Mouse (Mus musculus) liver, adult 2 months (tissue): ENCODE results near the gene Epn2.

Source experiments
- CTCF ChIP-seq: fragments of 200-500 bp; IDR thresholded peaks from 2 replicates; pipeline ENCODE4 v1.5.1; 2011; ENCODE audit warnings: low read depth, low read length, control low read depth
- POLR2A ChIP-seq: fragments of 200-500 bp; IDR thresholded peaks from 2 replicates; pipeline ENCODE4 v1.6.1; 2011; ENCODE audit warnings: low read length, control low read depth; ENCODE audit not compliant: insufficient read depth; ENCODE audit errors: extremely low read depth

GRCm38 (mm10) chr11:61562421-61562820 is 17.1 kb downstream of the Epn2 start:
- TF ChIP-seq CTCF, result no peak
- no peak for TF ChIP-seq POLR2A
